Mouse (Mus musculus) liver, postnatal 0 days (tissue): ENCODE measurements at regions not wholly inside any gene's neighbourhood (a gene's known extent, or its start where the extent isn't known, plus 50 kb on each side); places are given as distances from the start of the nearest gene placed in this dataset.

Source experiments
- ATAC-seq: fragments of 200-750 bp; cut with Nextera tagmentation; 2 replicates; pipeline ENCODE4 v1.8.0; 2017; ENCODE audit warnings: mild to moderate bottlenecking, moderate library complexity
- DNase-seq: peaks from one replicate; pipeline ENCODE4 v3.0.0-alpha.2; 2016
- H3K27ac ChIP-seq: fragments of 300-500 bp; sonication (generic); 2 replicates; pipeline ENCODE4 v1.5.1; 2014; ENCODE audit warnings: antibody characterized with exemption, moderate library complexity, mild to moderate bottlenecking, low read depth
- H3K27me3 ChIP-seq: fragments of 300-500 bp; sonication (generic); 2 replicates; pipeline ENCODE4 v1.6.1; 2014; ENCODE audit warnings: low read length, control low read depth, mixed read lengths; ENCODE audit not compliant: insufficient read depth
- H3K36me3 ChIP-seq: fragments of 300-500 bp; sonication (generic); replicated peaks from 2 replicates; pipeline ENCODE4 v1.6.1; 2014; ENCODE audit warnings: mild to moderate bottlenecking, control low read depth, low read length, moderate library complexity, mixed read lengths; ENCODE audit not compliant: insufficient read depth
- H3K4me1 ChIP-seq: fragments of 300-500 bp; sonication (generic); 2 replicates; pipeline ENCODE4 v1.6.1; 2014; ENCODE audit warnings: antibody characterized with exemption, mild to moderate bottlenecking, control low read depth; ENCODE audit not compliant: insufficient read depth
- H3K4me2 ChIP-seq: fragments of 300-500 bp; sonication (generic); 2 replicates; pipeline ENCODE4 v1.6.1; 2014; ENCODE audit warnings: low read depth, mild to moderate bottlenecking, low read length, moderate library complexity, mixed read lengths
- H3K4me3 ChIP-seq: fragments of 300-500 bp; sonication (generic); 2 replicates; pipeline ENCODE4 v1.5.1; 2014; ENCODE audit warnings: low read depth, low read length
- H3K9ac ChIP-seq: fragments of 300-500 bp; sonication (generic); replicated peaks from 2 replicates; pipeline ENCODE4 v1.6.1; 2014; ENCODE audit warnings: mild to moderate bottlenecking, moderate library complexity
- H3K9me3 ChIP-seq: fragments of 300-500 bp; sonication (generic); 2 replicates; pipeline ENCODE4 v1.6.1; 2016; ENCODE audit warnings: mild to moderate bottlenecking, control low read depth, low read length, mixed read lengths
- CTCF ChIP-seq: sonication (generic); IDR thresholded peaks from 2 replicates; pipeline ENCODE4 v1.5.1; 2016; ENCODE audit warnings: antibody characterized with exemption, low read depth
- EP300 ChIP-seq: IDR thresholded peaks from 2 replicates; pipeline ENCODE4 v1.6.1; 2016; ENCODE audit warnings: antibody characterized with exemption, low read depth, mild to moderate bottlenecking
- WGBS: fragments of 180-500 bp; shearing (Covaris S2); extraction: QIAGEN DNeasy Blood & Tissue Kit; methylation state at CpG from one replicate; pipeline ENCODE4 v1.1.7; 2014; ENCODE audit not compliant: insufficient replicate concordance; 5-methylcytosine and 5-hydroxymethylcytosine counted together

DNA sequence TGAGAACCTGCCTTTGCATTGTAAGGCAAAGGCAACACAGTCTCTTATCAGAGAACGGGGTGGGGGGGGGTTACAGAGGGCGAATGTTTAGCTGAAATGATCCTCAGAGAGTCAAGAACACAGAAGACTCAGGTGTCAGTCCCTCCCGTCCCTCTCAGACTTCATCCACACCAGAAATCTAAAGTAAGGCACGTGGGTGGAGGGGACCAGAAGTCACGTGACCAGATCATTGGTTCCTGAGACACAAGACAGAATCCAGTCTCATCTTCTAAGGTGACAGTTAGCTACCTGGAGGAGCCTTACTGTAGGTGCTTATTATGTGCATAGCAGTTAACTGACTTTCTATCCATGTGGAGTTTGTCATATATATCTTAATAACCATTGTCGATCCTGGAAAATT is 1302.0 kb downstream of the Synb start:
- 59% methylated on average over 6 of the region's 6 CpGs for WGBS
- Histone ChIP-seq H3K4me1 (no peaks in the 10 kb centered on the region), H3K27me3 (no peaks in the 10 kb centered on the region), H3K9ac (no peak overlapping the region), H3K4me2 (no peak overlapping the region), H3K27ac (no peak overlapping the region), H3K4me3 (no peak overlapping the region), H3K36me3 (no peaks in the 10 kb centered on the region), H3K9me3 (no peaks in the 10 kb centered on the region)
- ATAC-seq (no peak), DNase-seq (no peak)
- no peak for TF ChIP-seq EP300
- TF ChIP-seq CTCF: no peak

- TF ChIP-seq EP300: no peak
- TF ChIP-seq CTCF: no peak
- H3K27ac ChIP-seq: no peak overlapping the region
- H3K36me3 ChIP-seq: no peaks in the 10 kb centered on the region
- no peaks in the 10 kb centered on the region for H3K9me3 ChIP-seq
- DNase-seq: no peak
- no peaks in the 10 kb centered on the region for H3K4me1 ChIP-seq
- H3K4me2 ChIP-seq: no peak overlapping the region
- ATAC-seq: no peak
- no peak overlapping the region for H3K4me3 ChIP-seq
- H3K9ac ChIP-seq: no peak overlapping the region
- no peaks in the 10 kb centered on the region for H3K27me3 ChIP-seq
- WGBS: 50% methylated on average over 3 of the region's 3 CpGs
These were observed 1303.8 kb downstream of the Synb start for GRCm38 (mm10) chr14:67990271-67990670.
